Mouse (Mus musculus): ENCODE results near the gene Klhdc9. TPM values are rescaled to one million over a fixed set of nuclear protein-coding genes. Genes with fewer than 3 reads are reported as not detected.
A peak's percentile ranks its signal among the peaks of the same experiment; 100 is the strongest.
"Not testable (repeated sequence)": the region's sequence is repeated elsewhere in the genome, so short reads cannot be mapped to it uniquely, and the experiment has no call there.

Gene Klhdc9
- polyA plus RNA-seq, 1 experiment from 2014 or later: 3.0 TPM

DNA sequence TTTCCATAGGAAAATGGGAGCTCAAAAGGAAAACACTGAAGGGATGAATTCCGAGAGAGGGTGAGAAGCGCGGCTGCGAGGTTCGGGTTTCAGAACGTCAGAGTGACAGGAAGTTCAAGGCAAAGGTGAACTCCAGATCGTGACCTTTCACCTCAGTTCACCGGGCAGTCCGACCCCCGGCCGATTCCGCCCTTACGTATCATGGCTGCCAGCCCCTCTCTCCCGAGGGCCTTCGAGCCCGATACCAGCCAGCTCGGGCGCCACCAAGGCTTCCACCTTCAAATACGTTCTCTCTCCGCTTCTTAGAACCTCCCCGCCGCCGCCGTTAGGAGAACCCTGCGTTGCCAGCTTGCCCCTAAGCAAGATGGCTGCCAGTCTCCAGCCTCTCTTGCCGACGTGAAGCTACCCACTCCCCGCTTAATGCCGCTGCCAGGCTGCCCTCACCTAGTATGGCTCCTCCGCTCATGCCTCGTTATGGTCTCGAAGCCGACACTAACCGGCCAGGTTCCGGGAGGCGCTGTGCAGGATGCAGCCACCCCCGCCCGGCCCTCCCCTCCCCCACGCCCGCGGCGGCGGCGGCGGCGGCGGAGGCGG is 31.7 kb downstream of the Klhdc9 start, which contains the start of gene Dedd:
Dedd (plus strand) TSS at position 307 of the 594 bp plus-strand sequence.
- H3K4me1 ChIP-seq (ENCODE audit: control insufficient read depth, insufficient read depth, low read length): peaks cover 18% of the 10 kb centered on the region
- H3K36me3 ChIP-seq (ENCODE audit: control insufficient read depth, insufficient read depth, low read length): peaks cover 8% of the 10 kb centered on the region; the same call in 1 of the 2 replicates
- H3K27ac ChIP-seq (replicated peaks; ENCODE audit: low read depth, low read length): peak within 1 kb of the TSS; percentile 98
- under 1% methylated on average over 40 of the region's 48 CpGs for WGBS
- H3K9me3 ChIP-seq (ENCODE audit: control insufficient read depth, low read length): no peaks in the 10 kb centered on the region
- H3K4me2 ChIP-seq (ENCODE audit: low read depth, low read length): peak within 1 kb of the TSS; percentile 64
- no peaks in the 10 kb centered on the region for H3K27me3 ChIP-seq (replicated peaks; ENCODE audit: control insufficient read depth, insufficient read depth, low read length)
- ATAC-seq (ENCODE audit: low read depth): peak; percentile 95
- peak within 1 kb of the TSS; percentile 83 for H3K4me3 ChIP-seq (ENCODE audit: low read depth, low read length)
- H3K9ac ChIP-seq (ENCODE audit: low read depth, low read length): peak within 1 kb of the TSS; percentile 98
- DNase-seq (ENCODE audit: low spot score): peak; percentile 98

DNA sequence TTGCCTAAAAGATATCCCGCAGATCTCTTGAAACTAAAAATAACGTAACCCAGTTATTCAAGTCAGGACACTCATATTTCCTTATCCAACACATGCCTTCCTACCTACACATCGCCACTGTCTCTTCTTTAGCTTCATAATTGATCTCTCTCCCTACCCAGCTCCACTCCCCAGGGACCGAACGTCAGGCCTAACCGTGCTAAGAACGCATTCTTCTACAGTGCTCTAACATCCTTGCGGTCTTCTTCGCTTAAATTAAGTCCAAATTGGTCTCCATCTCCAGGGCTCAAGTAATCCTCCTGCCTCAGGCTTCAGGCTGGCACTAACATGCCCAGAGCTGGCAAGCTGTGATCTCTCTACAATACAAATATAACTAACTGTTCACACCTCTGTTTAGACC is 32.4 kb downstream of the Klhdc9 start:
- ATAC-seq (ENCODE audit: low read depth) (no peak), DNase-seq (ENCODE audit: low spot score) (peak; percentile 52)
- H3K9ac ChIP-seq (ENCODE audit: low read depth, low read length): peak overlapping the region; percentile 98
- H3K4me2 ChIP-seq (ENCODE audit: low read depth, low read length): peak overlapping the region; percentile 64
- 24% methylated on average over 9 of the region's 9 CpGs for WGBS
- no peaks in the 10 kb centered on the region for H3K9me3 ChIP-seq (ENCODE audit: control insufficient read depth, low read length)
- peak overlapping the region; percentile 83 for H3K4me3 ChIP-seq (ENCODE audit: low read depth, low read length)
- peaks cover 18% of the 10 kb centered on the region for H3K4me1 ChIP-seq (ENCODE audit: control insufficient read depth, insufficient read depth, low read length)
- peaks cover 3% of the 10 kb centered on the region; the same call in 1 of the 2 replicates for H3K36me3 ChIP-seq (ENCODE audit: control insufficient read depth, insufficient read depth, low read length)
- H3K27ac ChIP-seq (replicated peaks; ENCODE audit: low read depth, low read length): peak overlapping the region; percentile 98
- no peaks in the 10 kb centered on the region for H3K27me3 ChIP-seq (replicated peaks; ENCODE audit: control insufficient read depth, insufficient read depth, low read length)

- not testable (repeated sequence) for H3K9me3 ChIP-seq (ENCODE audit: control insufficient read depth, low read length); H3K27ac ChIP-seq (replicated peaks; ENCODE audit: low read depth, low read length); ATAC-seq (ENCODE audit: low read depth); H3K9ac ChIP-seq (ENCODE audit: low read depth, low read length); H3K4me3 ChIP-seq (ENCODE audit: low read depth, low read length); H3K36me3 ChIP-seq (ENCODE audit: control insufficient read depth, insufficient read depth, low read length); DNase-seq (ENCODE audit: low spot score); H3K27me3 ChIP-seq (replicated peaks; ENCODE audit: control insufficient read depth, insufficient read depth, low read length); H3K4me2 ChIP-seq (ENCODE audit: low read depth, low read length)
- H3K4me1 ChIP-seq (ENCODE audit: control insufficient read depth, insufficient read depth, low read length): peaks cover 18% of the 10 kb centered on the region
- WGBS: 84% methylated on average over 4 of the region's 4 CpGs
Observed at GRCm38 (mm10) chr1:171326588-171326987, 34.0 kb downstream of the Klhdc9 start.

GRCm38 (mm10) chr1:171325571-171325970 is 35.0 kb downstream of the Klhdc9 start:
- no peak for ATAC-seq (ENCODE audit: low read depth)
- DNase-seq (ENCODE audit: low spot score): no peak
- no peak overlapping the region for H3K27ac ChIP-seq (replicated peaks; ENCODE audit: low read depth, low read length)
- no peak overlapping the region for H3K4me2 ChIP-seq (ENCODE audit: low read depth, low read length)
- H3K9ac ChIP-seq (ENCODE audit: low read depth, low read length): no peak overlapping the region
- H3K4me1 ChIP-seq (ENCODE audit: control insufficient read depth, insufficient read depth, low read length): peaks cover 11% of the 10 kb centered on the region; the same call in 1 of the 2 replicates
- H3K4me3 ChIP-seq (ENCODE audit: low read depth, low read length): no peak overlapping the region
- H3K36me3 ChIP-seq (ENCODE audit: control insufficient read depth, insufficient read depth, low read length): 0 out of 2 replicates have a peak, but pooled peaks cover 3% of the 10 kb centered on the region
- 82% methylated on average over 2 of the region's 2 CpGs for WGBS
- H3K27me3 ChIP-seq (replicated peaks; ENCODE audit: control insufficient read depth, insufficient read depth, low read length): no peaks in the 10 kb centered on the region
- no peaks in the 10 kb centered on the region for H3K9me3 ChIP-seq (ENCODE audit: control insufficient read depth, low read length)

DNA sequence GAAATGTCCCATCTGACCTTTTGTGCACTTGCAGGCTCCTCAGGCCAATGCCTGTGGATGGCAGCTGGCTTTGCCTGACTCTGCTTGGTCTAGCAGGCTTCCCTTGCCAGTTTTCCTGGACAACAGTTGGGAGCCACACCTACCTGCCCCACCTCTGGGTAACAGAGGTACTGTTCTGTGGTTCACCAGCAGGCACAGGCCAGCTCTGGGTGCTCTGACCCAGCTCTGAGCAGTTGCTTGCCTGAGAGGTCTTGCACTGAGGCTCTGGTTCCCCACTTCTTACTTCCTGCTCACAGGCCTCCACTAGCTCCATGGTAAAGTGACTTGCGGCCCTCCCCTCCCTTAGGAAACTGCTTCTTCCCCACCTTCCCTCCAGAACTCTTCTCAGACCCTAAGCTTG is 38.6 kb downstream of the Klhdc9 start:
- H3K4me1 ChIP-seq (ENCODE audit: control insufficient read depth, insufficient read depth, low read length): no peaks in the 10 kb centered on the region
- no peak for DNase-seq (ENCODE audit: low spot score)
- WGBS: 78% methylated on average over 1 of the region's 1 CpGs
- H3K4me3 ChIP-seq (ENCODE audit: low read depth, low read length): no peak overlapping the region
- H3K9ac ChIP-seq (ENCODE audit: low read depth, low read length): no peak overlapping the region
- H3K36me3 ChIP-seq (ENCODE audit: control insufficient read depth, insufficient read depth, low read length): 0 out of 2 replicates have a peak, but pooled peaks cover 3% of the 10 kb centered on the region
- H3K4me2 ChIP-seq (ENCODE audit: low read depth, low read length): no peak overlapping the region
- no peaks in the 10 kb centered on the region for H3K9me3 ChIP-seq (ENCODE audit: control insufficient read depth, low read length)
- no peak for ATAC-seq (ENCODE audit: low read depth)
- H3K27ac ChIP-seq (replicated peaks; ENCODE audit: low read depth, low read length): no peak overlapping the region
- H3K27me3 ChIP-seq (replicated peaks; ENCODE audit: control insufficient read depth, insufficient read depth, low read length): no peaks in the 10 kb centered on the region

GRCm38 (mm10) chr1:171321415-171321814 is 39.2 kb downstream of the Klhdc9 start:
- Histone ChIP-seq H3K9ac (ENCODE audit: low read depth, low read length) (no peak overlapping the region), H3K4me2 (ENCODE audit: low read depth, low read length) (no peak overlapping the region), H3K27me3 (replicated peaks; ENCODE audit: control insufficient read depth, insufficient read depth, low read length) (no peaks in the 10 kb centered on the region), H3K36me3 (ENCODE audit: control insufficient read depth, insufficient read depth, low read length) (0 out of 2 replicates have a peak, but pooled peaks cover 3% of the 10 kb centered on the region), H3K9me3 (ENCODE audit: control insufficient read depth, low read length) (no peaks in the 10 kb centered on the region), H3K4me1 (ENCODE audit: control insufficient read depth, insufficient read depth, low read length) (no peaks in the 10 kb centered on the region), H3K4me3 (ENCODE audit: low read depth, low read length) (no peak overlapping the region), H3K27ac (replicated peaks; ENCODE audit: low read depth, low read length) (no peak overlapping the region)
- DNase-seq (ENCODE audit: low spot score) (peak; percentile 34), ATAC-seq (ENCODE audit: low read depth) (no peak)

GRCm38 (mm10) chr1:171320151-171320550 is 40.4 kb downstream of the Klhdc9 start:
- H3K4me3 ChIP-seq (ENCODE audit: low read depth, low read length): no peak overlapping the region
- H3K27me3 ChIP-seq (replicated peaks; ENCODE audit: control insufficient read depth, insufficient read depth, low read length): no peaks in the 10 kb centered on the region
- H3K36me3 ChIP-seq (ENCODE audit: control insufficient read depth, insufficient read depth, low read length): 0 out of 2 replicates have a peak, but pooled peaks cover 3% of the 10 kb centered on the region
- ATAC-seq (ENCODE audit: low read depth) (no peak), DNase-seq (ENCODE audit: low spot score) (no peak)
- H3K9me3 ChIP-seq (ENCODE audit: control insufficient read depth, low read length): no peaks in the 10 kb centered on the region
- 18% methylated on average over 5 of the region's 5 CpGs for WGBS
- H3K27ac ChIP-seq (replicated peaks; ENCODE audit: low read depth, low read length): no peak overlapping the region
- H3K9ac ChIP-seq (ENCODE audit: low read depth, low read length): no peak overlapping the region
- H3K4me2 ChIP-seq (ENCODE audit: low read depth, low read length): no peak overlapping the region
- H3K4me1 ChIP-seq (ENCODE audit: control insufficient read depth, insufficient read depth, low read length): no peaks in the 10 kb centered on the region

GRCm38 (mm10) chr1:171319748-171320147 is 40.9 kb downstream of the Klhdc9 start:
- no peak overlapping the region for H3K27ac ChIP-seq (replicated peaks; ENCODE audit: low read depth, low read length)
- H3K9ac ChIP-seq (ENCODE audit: low read depth, low read length): no peak overlapping the region
- no peak for DNase-seq (ENCODE audit: low spot score)
- no peaks in the 10 kb centered on the region for H3K4me1 ChIP-seq (ENCODE audit: control insufficient read depth, insufficient read depth, low read length)
- H3K36me3 ChIP-seq (ENCODE audit: control insufficient read depth, insufficient read depth, low read length): no peaks in the 10 kb centered on the region
- H3K4me3 ChIP-seq (ENCODE audit: low read depth, low read length): no peak overlapping the region
- ATAC-seq (ENCODE audit: low read depth): no peak
- H3K4me2 ChIP-seq (ENCODE audit: low read depth, low read length): no peak overlapping the region
- H3K9me3 ChIP-seq (ENCODE audit: control insufficient read depth, low read length): no peaks in the 10 kb centered on the region
- 22% methylated on average over 7 of the region's 7 CpGs for WGBS
- H3K27me3 ChIP-seq (replicated peaks; ENCODE audit: control insufficient read depth, insufficient read depth, low read length): no peaks in the 10 kb centered on the region

DNA sequence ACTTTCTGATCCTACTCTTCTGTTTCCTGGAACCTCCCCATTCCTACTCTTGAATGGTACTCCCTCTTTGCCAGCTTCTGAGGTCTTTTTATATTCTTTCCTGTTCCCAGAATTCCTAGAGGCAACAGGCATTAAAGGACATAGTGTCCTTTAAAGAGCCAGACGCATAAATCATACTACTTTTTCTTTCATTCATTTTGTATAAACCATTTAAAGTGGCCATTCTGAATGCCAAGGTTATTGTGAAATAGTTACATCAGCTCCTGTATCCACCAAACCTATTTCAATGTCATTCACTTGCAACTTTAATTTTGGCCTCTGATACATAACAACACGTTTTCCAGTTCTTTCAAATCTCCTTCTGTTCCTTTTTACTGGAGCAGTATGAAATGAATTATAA is 51.3 kb downstream of the Klhdc9 start:
- DNase-seq (ENCODE audit: low spot score): no peak
- ATAC-seq (ENCODE audit: low read depth): no peak

More for the DNA sequence above, 51.3 kb downstream of the Klhdc9 start:
- no peaks in the 10 kb centered on the region for H3K9me3 ChIP-seq (ENCODE audit: control insufficient read depth, low read length)
- H3K27me3 ChIP-seq (replicated peaks; ENCODE audit: control insufficient read depth, insufficient read depth, low read length): no peaks in the 10 kb centered on the region
- no peaks in the 10 kb centered on the region for H3K36me3 ChIP-seq (ENCODE audit: control insufficient read depth, insufficient read depth, low read length)
- H3K4me3 ChIP-seq (ENCODE audit: low read depth, low read length): no peak overlapping the region
- no peaks in the 10 kb centered on the region for H3K4me1 ChIP-seq (ENCODE audit: control insufficient read depth, insufficient read depth, low read length)
- H3K4me2 ChIP-seq (ENCODE audit: low read depth, low read length): no peak overlapping the region
- no peak overlapping the region for H3K9ac ChIP-seq (ENCODE audit: low read depth, low read length)
- 69% methylated on average over 2 of the region's 2 CpGs for WGBS
- no peak overlapping the region for H3K27ac ChIP-seq (replicated peaks; ENCODE audit: low read depth, low read length)
